Mouse (Mus musculus) heart, embryonic 16.5 days (tissue): ENCODE measurements around the gene Pomgnt2. TPM values are rescaled to one million over a fixed set of nuclear protein-coding genes. Genes with fewer than 3 reads are reported as not detected.
A peak's percentile ranks its signal among the peaks of the same experiment; 100 is the strongest.

ENCODE experiments used
- ATAC-seq: fragments of 200-750 bp; cut with Nextera tagmentation; replicated peaks from 2 replicates; pipeline ENCODE4 v1.8.0; 2017; ENCODE audit warnings: moderate number of reproducible peaks; ENCODE audit not compliant: insufficient read depth, low FRiP score; ENCODE audit errors: extremely low read depth
- H3K27ac ChIP-seq: fragments of 300-500 bp; sonication (generic); 2 replicates; pipeline ENCODE4 v1.5.1; 2014; ENCODE audit warnings: mild to moderate bottlenecking, low read length, control low read depth, moderate library complexity
- H3K27me3 ChIP-seq: fragments of 300-500 bp; sonication (generic); 2 replicates; pipeline ENCODE4 v1.6.1; 2014; ENCODE audit warnings: low read length, mixed read lengths; ENCODE audit not compliant: control insufficient read depth, insufficient read depth
- H3K36me3 ChIP-seq: fragments of 300-500 bp; sonication (generic); 2 replicates; pipeline ENCODE4 v1.6.1; 2014; ENCODE audit not compliant: control insufficient read depth, insufficient read depth
- H3K4me1 ChIP-seq: fragments of 300-500 bp; sonication (generic); 2 replicates; pipeline ENCODE4 v1.6.1; 2014; ENCODE audit warnings: low read length, mixed read lengths; ENCODE audit not compliant: control insufficient read depth, insufficient read depth
- H3K4me2 ChIP-seq: fragments of 300-500 bp; sonication (generic); 2 replicates; pipeline ENCODE4 v1.6.1; 2014; ENCODE audit warnings: low read depth, mild to moderate bottlenecking, control low read depth, low read length
- H3K4me3 ChIP-seq: fragments of 300-500 bp; sonication (generic); 2 replicates; pipeline ENCODE4 v1.5.1; 2014; ENCODE audit warnings: mild to moderate bottlenecking, control low read depth, low read length
- H3K9ac ChIP-seq: fragments of 300-500 bp; sonication (generic); 2 replicates; pipeline ENCODE4 v1.6.1; 2014; ENCODE audit warnings: low read length, control low read depth
- H3K9me3 ChIP-seq: fragments of 300-500 bp; sonication (generic); replicated peaks from 2 replicates; pipeline ENCODE4 v1.6.1; 2016; ENCODE audit warnings: low read length; ENCODE audit not compliant: control insufficient read depth
- WGBS: fragments of 180-500 bp; shearing (Covaris S2); extraction: QIAGEN DNeasy Blood & Tissue Kit; methylation state at CpG from one replicate; pipeline ENCODE4 v1.1.7; 2014; 5-methylcytosine and 5-hydroxymethylcytosine counted together
- polyA plus RNA-seq: library from polyadenylated mRNA; unstranded; fragments of >200 nt; fragmentation: Nextera tagmentation; extraction: Ambion mirVana; gene quantifications from 2 replicates; pipeline ENCODE4 v1.2.1, GENCODE M21; 2015

Pomgnt2 gene
- polyA plus RNA-seq, 1 experiment from 2014 or later: 13.0 TPM

- no peak overlapping the region for H3K4me2 ChIP-seq
- WGBS: 79% methylated on average over 4 of the region's 4 CpGs
- no peak overlapping the region for H3K27ac ChIP-seq
- H3K36me3 ChIP-seq: no peaks in the 10 kb centered on the region
- H3K9ac ChIP-seq: no peak overlapping the region
- H3K9me3 ChIP-seq: no peaks in the 10 kb centered on the region
- H3K4me3 ChIP-seq: no peak overlapping the region
- H3K27me3 ChIP-seq: no peaks in the 10 kb centered on the region
- H3K4me1 ChIP-seq: peaks cover 16% of the 10 kb centered on the region
- ATAC-seq: no peak
Observed at GRCm38 (mm10) chr9:122020321-122020720, 23.4 kb upstream of the Pomgnt2 start.

- Histone ChIP-seq H3K27me3 (no peaks in the 10 kb centered on the region), H3K4me2 (peak overlapping the region; percentile 26; the same call in 1 of the 2 replicates), H3K9ac (0 out of 2 replicates have a peak overlapping the region, but pooled peaks have one; percentile 14), H3K36me3 (no peaks in the 10 kb centered on the region), H3K27ac (no peak overlapping the region), H3K4me3 (no peak overlapping the region), H3K9me3 (no peaks in the 10 kb centered on the region), H3K4me1 (peaks cover 13% of the 10 kb centered on the region)
- WGBS: 10% methylated on average over 8 of the region's 8 CpGs
- peak; percentile 56 for ATAC-seq
Observed at GRCm38 (mm10) chr9:122018782-122019395, 22.0 kb upstream of the Pomgnt2 start.

GRCm38 (mm10) chr9:122018079-122018478 is 21.2 kb upstream of the Pomgnt2 start:
- Histone ChIP-seq H3K4me2 (no peak overlapping the region), H3K4me3 (no peak overlapping the region), H3K27ac (no peak overlapping the region), H3K9me3 (no peaks in the 10 kb centered on the region), H3K27me3 (no peaks in the 10 kb centered on the region), H3K9ac (no peak overlapping the region), H3K36me3 (no peaks in the 10 kb centered on the region), H3K4me1 (peaks cover 5% of the 10 kb centered on the region)
- no peak for ATAC-seq
- WGBS: 78% methylated on average over 5 of the region's 5 CpGs

GRCm38 (mm10) chr9:122014241-122014667 is 17.3 kb upstream of the Pomgnt2 start:
- H3K4me1 ChIP-seq: peaks cover 4% of the 10 kb centered on the region
- H3K9ac ChIP-seq: no peak overlapping the region
- no peak overlapping the region for H3K27ac ChIP-seq
- no peaks in the 10 kb centered on the region for H3K9me3 ChIP-seq
- ATAC-seq: peak; percentile 29; the same call in 1 of the 2 replicates
- H3K4me3 ChIP-seq: no peak overlapping the region
- H3K4me2 ChIP-seq: no peak overlapping the region
- no peaks in the 10 kb centered on the region for H3K27me3 ChIP-seq
- WGBS: 17% methylated on average over 10 of the region's 10 CpGs
- no peaks in the 10 kb centered on the region for H3K36me3 ChIP-seq

GRCm38 (mm10) chr9:122013629-122014028 is 16.7 kb upstream of the Pomgnt2 start:
- H3K4me3 ChIP-seq: no peak overlapping the region
- no peaks in the 10 kb centered on the region for H3K4me1 ChIP-seq
- H3K27ac ChIP-seq: no peak overlapping the region
- no peak for ATAC-seq
- no peak overlapping the region for H3K9ac ChIP-seq
- H3K27me3 ChIP-seq: no peaks in the 10 kb centered on the region
- H3K4me2 ChIP-seq: no peak overlapping the region
- H3K36me3 ChIP-seq: no peaks in the 10 kb centered on the region
- H3K9me3 ChIP-seq: no peaks in the 10 kb centered on the region
- 72% methylated on average over 4 of the region's 4 CpGs for WGBS

- H3K4me3 ChIP-seq: no peak overlapping the region
- no peaks in the 10 kb centered on the region for H3K4me1 ChIP-seq
- ATAC-seq: no peak
- H3K9ac ChIP-seq: no peak overlapping the region
- H3K4me2 ChIP-seq: no peak overlapping the region
- H3K36me3 ChIP-seq: no peaks in the 10 kb centered on the region
- WGBS: 75% methylated on average over 2 of the region's 2 CpGs
- no peaks in the 10 kb centered on the region for H3K27me3 ChIP-seq
- no peaks in the 10 kb centered on the region for H3K9me3 ChIP-seq
- no peak overlapping the region for H3K27ac ChIP-seq
Observed at GRCm38 (mm10) chr9:122012816-122013215, 15.9 kb upstream of the Pomgnt2 start.

GRCm38 (mm10) chr9:122010751-122011150 is 13.8 kb upstream of the Pomgnt2 start:
- no peaks in the 10 kb centered on the region for H3K4me1 ChIP-seq
- no peak overlapping the region for H3K4me2 ChIP-seq
- WGBS: 81% methylated on average over 2 of the region's 2 CpGs

GRCm38 (mm10) chr9:122008876-122009275 is 12.0 kb upstream of the Pomgnt2 start:
- no peaks in the 10 kb centered on the region for H3K27me3 ChIP-seq
- H3K9ac ChIP-seq: no peak overlapping the region
- H3K36me3 ChIP-seq: no peaks in the 10 kb centered on the region
- ATAC-seq: no peak
- H3K9me3 ChIP-seq: no peaks in the 10 kb centered on the region
- H3K27ac ChIP-seq: no peak overlapping the region
- H3K4me3 ChIP-seq: no peak overlapping the region
- 53% methylated on average over 2 of the region's 2 CpGs for WGBS
- H3K4me1 ChIP-seq: no peaks in the 10 kb centered on the region
- H3K4me2 ChIP-seq: no peak overlapping the region

More at GRCm38 (mm10) chr9:122010751-122011150, 13.8 kb upstream of the Pomgnt2 start:
- no peak for ATAC-seq
- Histone ChIP-seq H3K9me3 (no peaks in the 10 kb centered on the region), H3K36me3 (no peaks in the 10 kb centered on the region), H3K27me3 (no peaks in the 10 kb centered on the region), H3K9ac (no peak overlapping the region), H3K27ac (no peak overlapping the region), H3K4me3 (no peak overlapping the region)

GRCm38 (mm10) chr9:122006609-122007008 is 9.7 kb upstream of the Pomgnt2 start:
- Histone ChIP-seq H3K27ac (no peak overlapping the region), H3K36me3 (no peaks in the 10 kb centered on the region), H3K4me1 (no peaks in the 10 kb centered on the region), H3K27me3 (no peaks in the 10 kb centered on the region), H3K4me2 (no peak overlapping the region), H3K9ac (no peak overlapping the region), H3K4me3 (no peak overlapping the region), H3K9me3 (no peaks in the 10 kb centered on the region)
- no peak for ATAC-seq
- 9% methylated on average over 7 of the region's 7 CpGs for WGBS
